Mouse (Mus musculus): ENCODE data around the gene Rhbg. TPM values are rescaled to one million over a fixed set of nuclear protein-coding genes. Genes with fewer than 3 reads are reported as not detected.

Gene Rhbg
- not detected in 2 replicates for total RNA-seq (2012; rRNA removed)
- polyA plus RNA-seq (2012; ENCODE audit: insufficient read depth in 1 of 2, insufficient read length in 2 of 2, low read depth in 1 of 2, low replicate concordance in 2 of 2, missing spikeins in 1 of 2) = not detected

DNA sequence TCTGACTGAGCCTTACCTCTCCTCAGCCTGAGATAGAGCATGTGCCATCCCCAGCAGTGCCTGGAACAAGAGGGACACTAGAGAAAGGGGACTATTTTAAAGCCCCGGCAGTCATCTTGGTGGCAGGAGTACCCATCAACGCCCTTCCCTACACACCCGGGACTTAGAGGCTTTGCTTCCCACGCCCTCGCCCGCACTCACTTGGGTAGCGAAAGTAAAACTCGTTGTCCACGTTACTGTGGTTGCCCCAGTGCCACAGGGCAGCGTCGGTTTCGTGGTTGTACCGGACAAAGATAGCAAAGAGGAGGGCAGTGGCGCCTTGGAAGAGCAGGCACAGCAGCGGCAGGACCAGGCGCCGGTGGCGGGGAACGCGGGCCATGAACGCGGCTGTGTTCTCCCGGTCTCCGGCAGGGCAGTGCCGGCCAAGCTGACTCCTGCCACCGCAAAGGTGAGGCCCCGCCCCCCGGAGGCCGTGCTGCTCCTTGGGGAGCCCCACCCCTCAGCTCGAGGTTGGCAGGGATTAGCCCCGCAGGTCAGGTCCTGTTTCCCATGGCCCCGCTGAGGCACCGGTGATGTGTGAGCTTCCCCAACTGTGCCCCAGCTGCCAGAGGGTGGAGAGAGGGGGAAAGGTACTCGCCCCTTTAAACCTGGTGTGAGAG lies at the start of gene Rhbg:
Rhbg (minus strand) TSS at position 442 of the 659 bp plus-strand sequence.
- Histone ChIP-seq H3K27ac (ENCODE audit: control insufficient read depth, low read depth, low read length) (no peak within 1 kb of the TSS), H3K9me3 (replicated peaks; ENCODE audit: insufficient read depth, low read length) (no peaks in the 10 kb centered on the region), H3K4me3 (ENCODE audit: control insufficient read depth in 1 of 2, insufficient read depth in 1 of 2, low read depth in 2 of 2, low read length in 2 of 2) (no peak within 1 kb of the TSS), H3K27me3 (ENCODE audit: control insufficient read depth in 1 of 2, insufficient read depth in 2 of 2, low read length in 2 of 2) (peaks cover 48 to 51% of the 10 kb centered on the region in 2 experiments), H3K36me3 (ENCODE audit: control insufficient read depth in 1 of 2, insufficient read depth in 2 of 2, low read length in 2 of 2) (no peaks in the 10 kb centered on the region), H3K79me2 (ENCODE audit: control insufficient read depth, insufficient read depth, low read length, poor library complexity) (no peaks in the 10 kb centered on the region), H3K9ac (ENCODE audit: control insufficient read depth, low read depth, low read length, poor library complexity, severe bottlenecking) (no peak within 1 kb of the TSS), H3K4me1 (ENCODE audit: control insufficient read depth in 1 of 2, insufficient read depth in 2 of 2, low read length in 2 of 2) (no peaks in the 10 kb centered on the region)
- TF ChIP-seq MXI1 (IDR thresholded peaks at IDR 0.05; ENCODE audit: low read depth, low read length) (no peak), CHD2 (IDR thresholded peaks at IDR 0.05; ENCODE audit: low read length) (no peak), ZMIZ1 (IDR thresholded peaks at IDR 0.05; ENCODE audit: low read depth, low read length) (no peak), MYB (IDR thresholded peaks at IDR 0.05; ENCODE audit: low read depth, low read length) (no peak), POLR2AphosphoS2 (IDR thresholded peaks at IDR 0.05; ENCODE audit: low read length) (no peak), TBP (IDR thresholded peaks at IDR 0.05; ENCODE audit: low read depth, low read length) (no peak), E2F4 (IDR thresholded peaks at IDR 0.05; ENCODE audit: borderline replicate concordance, low read depth, low read length) (no peak), GABPA (IDR thresholded peaks at IDR 0.05; ENCODE audit: low read depth, low read length) (no peak), ZC3H11A (IDR thresholded peaks at IDR 0.05; ENCODE audit: low read depth, low read length) (no peak), TAL1 (IDR thresholded peaks at IDR 0.05; ENCODE audit: low read length) (no peak), MAX (IDR thresholded peaks at IDR 0.05; ENCODE audit: low read length) (no peak), KAT2A (conservative IDR thresholded peaks at IDR 0.05; ENCODE audit: low read depth, low read length) (no peak), SIN3A (IDR thresholded peaks at IDR 0.05; ENCODE audit: low read length) (no peak), GATA1 (IDR thresholded peaks at IDR 0.05; ENCODE audit: low read depth, low read length) (no peak), RAD21 (IDR thresholded peaks at IDR 0.05; ENCODE audit: low read depth, low read length) (no peak), POLR2A (IDR thresholded peaks at IDR 0.05; ENCODE audit: control insufficient read depth in 1 of 2, insufficient read depth in 1 of 2, low read depth in 1 of 2, low read length in 2 of 2, poor library complexity in 1 of 2) (no peak), EP300 (IDR thresholded peaks at IDR 0.05; ENCODE audit: low read depth in 1 of 2, low read length in 2 of 2) (no peak), MAZ (IDR thresholded peaks at IDR 0.05; ENCODE audit: low read depth, low read length) (no peak)
- no peak for DNase-seq (ENCODE audit: low read depth, low spot score)

DNA sequence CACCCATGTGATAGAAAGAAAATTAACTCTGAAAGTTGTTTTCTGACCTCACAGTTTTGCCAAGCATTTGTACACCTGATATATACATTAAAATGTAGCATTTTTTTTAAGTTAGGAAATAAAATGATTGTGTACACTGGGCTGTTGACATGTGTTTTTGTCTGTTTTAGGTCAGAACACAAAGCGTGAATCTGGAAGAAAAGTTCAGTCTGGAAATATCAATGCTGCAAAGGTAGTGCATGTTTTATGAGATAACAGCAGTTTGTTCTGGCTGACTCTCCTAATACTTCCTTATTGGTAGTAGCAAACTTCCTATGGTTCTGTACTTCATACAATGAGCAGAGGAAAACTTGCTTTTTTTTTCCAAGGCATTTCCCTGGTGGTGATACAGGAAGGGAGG lies 44.7 kb upstream of the Rhbg start:
- peaks cover 42% of the 10 kb centered on the region for H3K79me2 ChIP-seq (ENCODE audit: control insufficient read depth, insufficient read depth, low read length, poor library complexity)
- no peak overlapping the region for H3K27ac ChIP-seq (ENCODE audit: control insufficient read depth, low read depth, low read length)
- H3K4me3 ChIP-seq (ENCODE audit: control insufficient read depth in 1 of 2, insufficient read depth in 1 of 2, low read depth in 2 of 2, low read length in 2 of 2) = peak overlapping the region in 1 of 2 experiments; percentile 80; a peak in 2 of 4 replicates
- H3K9ac ChIP-seq (ENCODE audit: control insufficient read depth, low read depth, low read length, poor library complexity, severe bottlenecking) = peak overlapping the region; percentile 18; the same call in 1 of the 2 replicates
- DNase-seq (ENCODE audit: low read depth, low spot score) = peak; percentile 51
- H3K36me3 ChIP-seq (ENCODE audit: control insufficient read depth in 1 of 2, insufficient read depth in 2 of 2, low read length in 2 of 2) = peaks cover 40 to 41% of the 10 kb centered on the region in 2 experiments
- no peaks in the 10 kb centered on the region for H3K9me3 ChIP-seq (replicated peaks; ENCODE audit: insufficient read depth, low read length)
- no peaks in the 10 kb centered on the region for H3K27me3 ChIP-seq (ENCODE audit: control insufficient read depth in 1 of 2, insufficient read depth in 2 of 2, low read length in 2 of 2)
- peaks cover 7 to 11% of the 10 kb centered on the region in 2 experiments for H3K4me1 ChIP-seq (ENCODE audit: control insufficient read depth in 1 of 2, insufficient read depth in 2 of 2, low read length in 2 of 2)
- no peak for TF ChIP-seq NELFE (IDR thresholded peaks at IDR 0.05; ENCODE audit: low read depth, low read length)
- no peak for TF ChIP-seq USF2 (IDR thresholded peaks at IDR 0.05; ENCODE audit: borderline replicate concordance in 1 of 2, insufficient read depth in 1 of 2, low read depth in 1 of 2, low read length in 2 of 2)
- peak; percentile 73; the same call in 1 of the 2 replicates for TF ChIP-seq RCOR1 (IDR thresholded peaks at IDR 0.05; ENCODE audit: low read depth, low read length)
- no peak for TF ChIP-seq E2F4 (IDR thresholded peaks at IDR 0.05; ENCODE audit: borderline replicate concordance, low read depth, low read length)
- TF ChIP-seq SMC3 (IDR thresholded peaks at IDR 0.05; ENCODE audit: low read depth, low read length) = no peak
- peak; percentile 68; the same call in 1 of the 2 replicates for TF ChIP-seq MYC (IDR thresholded peaks at IDR 0.05; ENCODE audit: low read depth, low read length)
- no peak for TF ChIP-seq JUND (IDR thresholded peaks at IDR 0.05; ENCODE audit: low read depth, low read length)
- TF ChIP-seq ELF1 (IDR thresholded peaks at IDR 0.05; ENCODE audit: low read depth, low read length) = no peak
- no peak for TF ChIP-seq HCFC1 (IDR thresholded peaks at IDR 0.05; ENCODE audit: low read depth, low read length)
- no peak for TF ChIP-seq ZMIZ1 (IDR thresholded peaks at IDR 0.05; ENCODE audit: low read depth, low read length)
- peak; percentile 73 for TF ChIP-seq TCF12 (IDR thresholded peaks at IDR 0.05; ENCODE audit: low read depth, low read length)
- TF ChIP-seq MAX (IDR thresholded peaks at IDR 0.05; ENCODE audit: low read length) = no peak
- no peak for TF ChIP-seq TBP (IDR thresholded peaks at IDR 0.05; ENCODE audit: low read depth, low read length)
- TF ChIP-seq CTCF (IDR thresholded peaks at IDR 0.05 in 2 of 3, conservative IDR thresholded peaks at IDR 0.05 in 1 of 3; ENCODE audit: control insufficient read depth in 1 of 3, insufficient read depth in 1 of 3, low read depth in 2 of 3, low read length in 3 of 3, poor library complexity in 1 of 3, severe bottlenecking in 1 of 3) = no peak
- TF ChIP-seq GABPA (IDR thresholded peaks at IDR 0.05; ENCODE audit: low read depth, low read length) = no peak
- TF ChIP-seq CHD2 (IDR thresholded peaks at IDR 0.05; ENCODE audit: low read length) = no peak
- no peak for TF ChIP-seq POLR2AphosphoS5 (IDR thresholded peaks at IDR 0.05; ENCODE audit: borderline replicate concordance, low read depth, low read length)
- TF ChIP-seq RAD21 (IDR thresholded peaks at IDR 0.05; ENCODE audit: low read depth, low read length) = no peak
- TF ChIP-seq ZKSCAN1 (IDR thresholded peaks at IDR 0.05; ENCODE audit: low read depth, low read length) = no peak
- peak; percentile 70 for TF ChIP-seq SIN3A (IDR thresholded peaks at IDR 0.05; ENCODE audit: low read length)
- TF ChIP-seq ZNF384 (IDR thresholded peaks at IDR 0.05; ENCODE audit: low read depth, low read length) = no peak; the same call in 1 of the 2 replicates

All from MEL (cell line).